Mouse (Mus musculus) kidney, adult 2 months (tissue): ENCODE measurements at regions not wholly inside any gene's neighbourhood (a gene's known extent, or its start where the extent isn't known, plus 50 kb on each side); places are given as distances from the start of the nearest gene placed in this dataset.

Source experiments
- DNase-seq: peaks from one replicate; pipeline ENCODE4 v3.0.0; 2021
- H3K27ac ChIP-seq: fragments of 200-500 bp; 2 replicates; pipeline ENCODE4 v1.5.1; 2012; ENCODE audit warnings: low read depth, low read length, control low read depth, inconsistent platforms; ENCODE audit not compliant: insufficient read depth
- H3K27me3 ChIP-seq: fragments of 200-500 bp; replicated peaks from 2 replicates; pipeline ENCODE4 v1.6.1; 2012; ENCODE audit warnings: mild to moderate bottlenecking, moderate library complexity, low read length, inconsistent platforms; ENCODE audit not compliant: control insufficient read depth, insufficient read depth
- H3K36me3 ChIP-seq: fragments of 200-500 bp; 2 replicates; pipeline ENCODE4 v1.6.1; 2012; ENCODE audit warnings: mild to moderate bottlenecking, moderate library complexity, low read length, inconsistent platforms; ENCODE audit not compliant: control insufficient read depth, insufficient read depth
- H3K4me1 ChIP-seq: fragments of 200-500 bp; 2 replicates; pipeline ENCODE4 v1.6.1; 2011; ENCODE audit warnings: low read length; ENCODE audit not compliant: control insufficient read depth, insufficient read depth
- H3K4me3 ChIP-seq: fragments of 200-500 bp; 2 replicates; pipeline ENCODE4 v1.5.1; 2011; ENCODE audit warnings: mild to moderate bottlenecking, low read depth, low read length, control low read depth; ENCODE audit not compliant: insufficient read depth
- CTCF ChIP-seq: fragments of 200-500 bp; conservative IDR thresholded peaks from 2 replicates; pipeline ENCODE4 v1.5.1; 2011; ENCODE audit warnings: low read depth, mild to moderate bottlenecking, control low read depth, low read length, moderate library complexity, mixed read lengths; ENCODE audit not compliant: insufficient read depth, insufficient read length
- POLR2A ChIP-seq: fragments of 200-500 bp; IDR thresholded peaks from one replicate; pipeline ENCODE4 v1.6.1; 2011; ENCODE audit warnings: low read depth, low read length, control low read depth
- WGBS: fragments of 180-500 bp; shearing (Covaris S2); methylation state at CpG from one replicate; pipeline ENCODE4 v1.1.7; 2018; 5-methylcytosine and 5-hydroxymethylcytosine counted together

DNA sequence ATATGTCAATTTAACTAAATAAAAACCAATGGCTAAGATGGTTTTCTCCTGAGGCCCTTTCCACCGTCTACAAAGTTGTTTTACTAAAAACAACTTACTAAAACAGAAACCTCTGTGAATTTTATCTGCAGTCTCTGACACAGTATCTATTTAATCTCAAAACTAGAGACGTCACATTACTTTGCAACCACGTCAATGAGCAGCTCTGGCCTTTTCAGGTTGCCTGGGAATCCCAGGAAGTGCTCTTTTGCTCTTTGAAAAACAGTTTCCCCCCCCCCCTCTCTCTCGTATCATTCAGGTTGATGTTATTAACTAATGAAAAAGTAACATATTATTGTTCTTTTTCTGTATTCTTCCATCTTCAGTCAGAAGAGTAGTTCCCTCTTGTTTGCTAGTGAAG lies 216.1 kb upstream of the Gm11114 start:
- WGBS = 75% methylated on average over 4 of the region's 4 CpGs
- Histone ChIP-seq H3K4me3 (no peak overlapping the region), H3K36me3 (no peaks in the 10 kb centered on the region), H3K4me1 (no peaks in the 10 kb centered on the region), H3K27ac (no peak overlapping the region), H3K27me3 (no peaks in the 10 kb centered on the region)
- no peak for TF ChIP-seq CTCF
- no peak for TF ChIP-seq POLR2A
- DNase-seq = no peak

- Histone ChIP-seq H3K27ac (no peak overlapping the region), H3K4me3 (no peak overlapping the region), H3K27me3 (no peaks in the 10 kb centered on the region), H3K36me3 (no peaks in the 10 kb centered on the region), H3K4me1 (no peaks in the 10 kb centered on the region)
- no peak for TF ChIP-seq POLR2A
- no peak for TF ChIP-seq CTCF
- WGBS = 89% methylated on average over 3 of the region's 3 CpGs
- DNase-seq = no peak
These were observed 199.6 kb upstream of the Gm11114 start for GRCm38 (mm10) chr9:85112928-85113327.

DNA sequence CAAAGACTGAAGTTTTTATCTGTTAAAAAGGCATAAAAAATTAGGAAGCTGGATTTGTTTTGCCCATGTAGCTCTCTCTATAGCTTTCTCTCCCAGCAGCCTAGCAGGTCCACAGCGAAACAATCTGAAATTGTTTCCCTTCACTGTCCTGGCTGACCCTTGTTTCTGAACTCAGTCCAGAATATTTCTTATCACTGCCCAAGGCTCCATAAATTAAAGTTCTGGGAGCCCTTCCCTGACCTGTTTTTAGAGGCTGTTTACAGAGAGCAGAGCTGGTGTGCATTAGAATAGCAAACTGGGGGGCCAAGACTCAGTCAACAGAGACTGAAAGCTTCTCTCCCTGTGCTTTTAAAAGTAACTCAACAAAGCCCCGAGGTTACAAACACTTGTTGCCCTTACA lies 198.3 kb upstream of the Gm11114 start:
- 51% methylated on average over 2 of the region's 2 CpGs for WGBS
- peak; percentile 19 for DNase-seq
- no peak overlapping the region for H3K4me3 ChIP-seq
- no peaks in the 10 kb centered on the region for H3K4me1 ChIP-seq
- no peak overlapping the region for H3K27ac ChIP-seq
- H3K27me3 ChIP-seq = no peaks in the 10 kb centered on the region
- no peaks in the 10 kb centered on the region for H3K36me3 ChIP-seq
- TF ChIP-seq CTCF (no peak), POLR2A (no peak)

DNA sequence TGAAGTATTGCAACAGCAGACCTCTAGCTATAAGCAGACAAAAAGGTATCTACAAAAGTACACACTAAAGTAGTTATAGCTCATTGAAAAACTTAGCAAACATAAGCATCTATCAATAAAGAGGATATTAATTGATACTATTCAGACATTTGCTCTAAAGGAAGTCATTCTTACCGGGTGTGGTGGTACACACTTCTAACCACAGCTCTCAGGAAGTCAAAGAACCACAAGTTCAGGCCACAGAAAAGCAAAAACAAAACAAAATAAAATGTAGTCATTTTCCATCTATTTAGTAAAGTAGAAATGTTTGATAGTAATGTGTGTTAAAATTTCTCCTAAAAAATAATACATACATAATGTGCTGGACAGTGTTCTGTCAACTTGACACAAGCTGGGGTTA lies 192.5 kb upstream of the Gm11114 start:
- WGBS = 67% methylated on average over 1 of the region's 1 CpGs
- no peaks in the 10 kb centered on the region for H3K4me1 ChIP-seq
- no peaks in the 10 kb centered on the region for H3K36me3 ChIP-seq
- no peaks in the 10 kb centered on the region for H3K27me3 ChIP-seq
- no peak for DNase-seq
- no peak for TF ChIP-seq POLR2A
- TF ChIP-seq CTCF = no peak
- H3K4me3 ChIP-seq = no peak overlapping the region
- no peak overlapping the region for H3K27ac ChIP-seq

DNA sequence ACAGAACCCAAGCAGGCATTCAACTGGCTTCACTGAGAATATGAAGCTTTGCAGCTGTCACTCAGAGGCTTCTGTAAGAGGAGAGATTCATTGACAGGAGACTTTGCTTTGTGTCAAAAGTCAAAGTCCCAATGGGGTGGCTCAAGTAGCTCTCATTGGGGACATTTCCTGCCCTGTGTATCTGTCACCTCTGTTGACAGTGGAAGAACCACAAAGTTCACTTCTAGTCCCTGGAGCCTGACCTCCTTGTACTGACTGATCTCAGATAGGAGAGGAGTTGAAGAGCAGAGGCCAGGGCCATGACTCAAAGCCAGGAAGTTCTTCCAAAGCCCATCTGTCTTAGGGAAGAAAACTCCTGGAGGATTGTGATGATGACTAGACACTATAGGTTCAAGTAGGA lies 191.5 kb upstream of the Gm11114 start:
- peak; percentile 40 for DNase-seq
- no peak overlapping the region for H3K4me3 ChIP-seq
- H3K27me3 ChIP-seq = no peaks in the 10 kb centered on the region
- no peaks in the 10 kb centered on the region for H3K36me3 ChIP-seq
- no peaks in the 10 kb centered on the region for H3K4me1 ChIP-seq
- no peak for TF ChIP-seq POLR2A
- no peak for TF ChIP-seq CTCF
- H3K27ac ChIP-seq = no peak overlapping the region

GRCm38 (mm10) chr9:85123706-85124105 lies 188.9 kb upstream of the Gm11114 start:
- no peak overlapping the region for H3K27ac ChIP-seq

GRCm38 (mm10) chr9:85125775-85126174 lies 186.8 kb upstream of the Gm11114 start:
- no peaks in the 10 kb centered on the region for H3K36me3 ChIP-seq
- no peak for TF ChIP-seq CTCF
- TF ChIP-seq POLR2A = no peak
- H3K27ac ChIP-seq = no peak overlapping the region
- DNase-seq = peak; percentile 29
- H3K27me3 ChIP-seq = no peaks in the 10 kb centered on the region
- WGBS = 37% methylated on average over 4 of the region's 4 CpGs
- H3K4me1 ChIP-seq = no peaks in the 10 kb centered on the region
- no peak overlapping the region for H3K4me3 ChIP-seq

More at GRCm38 (mm10) chr9:85123706-85124105, 188.9 kb upstream of the Gm11114 start:
- DNase-seq = no peak
- Histone ChIP-seq H3K36me3 (no peaks in the 10 kb centered on the region), H3K4me3 (no peak overlapping the region), H3K4me1 (no peaks in the 10 kb centered on the region), H3K27me3 (no peaks in the 10 kb centered on the region)
- no peak for TF ChIP-seq CTCF
- 75% methylated on average over 3 of the region's 3 CpGs for WGBS

DNA sequence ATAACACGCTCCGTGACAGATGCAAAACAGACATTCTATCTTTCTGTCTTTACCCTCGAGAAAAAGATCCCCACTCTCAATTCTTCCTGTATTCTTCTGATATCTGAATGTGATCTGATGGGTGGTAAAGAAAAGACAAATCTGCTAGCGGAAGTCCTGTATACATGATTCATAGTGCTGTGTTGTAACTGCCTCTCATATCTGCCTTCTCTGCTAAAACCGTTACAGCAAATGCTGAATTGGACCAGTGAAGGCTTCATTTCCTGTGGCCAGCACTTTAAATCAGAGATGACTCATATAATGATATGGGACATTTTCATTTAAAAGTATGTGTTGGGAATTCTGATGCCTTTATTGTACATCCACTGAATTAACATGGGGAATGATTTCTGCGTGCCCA lies 186.0 kb upstream of the Gm11114 start:
- TF ChIP-seq POLR2A (no peak), CTCF (no peak)

GRCm38 (mm10) chr9:85127107-85127506 lies 185.5 kb upstream of the Gm11114 start:
- H3K27ac ChIP-seq = no peak overlapping the region

More for the DNA sequence above, 186.0 kb upstream of the Gm11114 start:
- Histone ChIP-seq H3K36me3 (no peaks in the 10 kb centered on the region), H3K27me3 (no peaks in the 10 kb centered on the region), H3K27ac (no peak overlapping the region), H3K4me3 (no peak overlapping the region), H3K4me1 (no peaks in the 10 kb centered on the region)
- whole genome bisulfite sequencing = 80% methylated on average over 6 of the region's 6 CpGs
- DNase-seq = no peak

More at GRCm38 (mm10) chr9:85127107-85127506, 185.5 kb upstream of the Gm11114 start:
- Histone ChIP-seq H3K36me3 (no peaks in the 10 kb centered on the region), H3K4me1 (no peaks in the 10 kb centered on the region), H3K27me3 (no peaks in the 10 kb centered on the region), H3K4me3 (no peak overlapping the region)
- WGBS = 73% methylated on average over 4 of the region's 4 CpGs
- no peak for TF ChIP-seq POLR2A
- no peak for TF ChIP-seq CTCF
- no peak for DNase-seq
